Mouse (Mus musculus) testis, adult 2 months (tissue): ENCODE results near the gene Col15a1.

Experiments
- CTCF ChIP-seq: fragments of 200-500 bp; IDR thresholded peaks from 2 replicates; pipeline ENCODE4 v1.5.1; 2012; ENCODE audit warnings: low read depth, mild to moderate bottlenecking, inconsistent platforms, low read length, moderate library complexity; ENCODE audit not compliant: control insufficient read depth, insufficient read depth, insufficient replicate concordance
- POLR2A ChIP-seq: fragments of 200-500 bp; IDR thresholded peaks from 2 replicates; pipeline ENCODE4 v1.6.1; 2012; ENCODE audit warnings: low read depth, mild to moderate bottlenecking, inconsistent platforms, low read length, moderate library complexity; ENCODE audit not compliant: control insufficient read depth

GRCm38 (mm10) chr4:47280126-47280525 lies 72.2 kb downstream of the Col15a1 start:
- TF ChIP-seq POLR2A (no peak), CTCF (no peak)
